Mouse (Mus musculus) stomach, postnatal 0 days (tissue): Measurements from ENCODE around the gene Clcc1. TPM values are rescaled to one million over a fixed set of nuclear protein-coding genes. Genes with fewer than 3 reads are reported as not detected.

ENCODE experiments used
- ATAC-seq: fragments of 200-750 bp; cut with Nextera tagmentation; 2 replicates; pipeline ENCODE4 v1.8.0; 2017; ENCODE audit not compliant: low FRiP score, low TSS enrichment
- DNase-seq: peaks from one replicate; pipeline ENCODE4 v3.0.0-alpha.2; 2016; ENCODE audit warnings: low spot score
- H3K27ac ChIP-seq: fragments of 300-500 bp; sonication (generic); replicated peaks from 2 replicates; pipeline ENCODE4 v1.5.1; 2014; ENCODE audit warnings: mild to moderate bottlenecking, control low read depth
- H3K27me3 ChIP-seq: fragments of 300-500 bp; sonication (generic); 2 replicates; pipeline ENCODE4 v1.6.1; 2014; ENCODE audit warnings: low read length; ENCODE audit not compliant: control insufficient read depth, insufficient read depth
- H3K36me3 ChIP-seq: fragments of 300-500 bp; sonication (generic); 2 replicates; pipeline ENCODE4 v1.6.1; 2014; ENCODE audit warnings: low read length, mixed read lengths; ENCODE audit not compliant: control insufficient read depth, insufficient read depth
- H3K4me1 ChIP-seq: fragments of 300-500 bp; sonication (generic); replicated peaks from 2 replicates; pipeline ENCODE4 v1.6.1; 2014; ENCODE audit warnings: antibody characterized with exemption; ENCODE audit not compliant: control insufficient read depth, insufficient read depth
- H3K4me2 ChIP-seq: fragments of 300-500 bp; sonication (generic); replicated peaks from 2 replicates; pipeline ENCODE4 v1.6.1; 2014; ENCODE audit warnings: low read depth, mild to moderate bottlenecking, control low read depth, moderate library complexity
- H3K4me3 ChIP-seq: fragments of 300-500 bp; sonication (generic); 2 replicates; pipeline ENCODE4 v1.5.1; 2014; ENCODE audit warnings: low read depth, low read length, control low read depth
- H3K9ac ChIP-seq: fragments of 300-500 bp; sonication (generic); 2 replicates; pipeline ENCODE4 v1.6.1; 2014; ENCODE audit warnings: mild to moderate bottlenecking, low read length, control low read depth, mixed read lengths
- H3K9me3 ChIP-seq: fragments of 300-500 bp; sonication (generic); 2 replicates; pipeline ENCODE4 v1.6.1; 2016; ENCODE audit warnings: low read length; ENCODE audit not compliant: control insufficient read depth
- CTCF ChIP-seq: IDR thresholded peaks from 2 replicates; pipeline ENCODE4 v1.5.1; 2016; ENCODE audit warnings: antibody characterized with exemption, low read depth, mild to moderate bottlenecking, moderate library complexity
- EP300 ChIP-seq: optimal IDR thresholded peaks from 2 replicates; pipeline ENCODE3; 2016; ENCODE audit warnings: antibody characterized with exemption
- WGBS: fragments of 180-500 bp; shearing (Covaris S2); extraction: QIAGEN DNeasy Blood & Tissue Kit; methylation state at CpG from one replicate; pipeline ENCODE4 v1.1.7; 2014; 5-methylcytosine and 5-hydroxymethylcytosine counted together
- polyA plus RNA-seq: library from polyadenylated mRNA; unstranded; fragments of >200 nt; fragmentation: Nextera tagmentation; extraction: Ambion mirVana; gene quantifications from 2 replicates; pipeline ENCODE4 v1.2.1, GENCODE M21; 2015

The Clcc1 gene
- polyA plus RNA-seq, result 53.8 and 60.9 TPM in 2 replicates

DNA sequence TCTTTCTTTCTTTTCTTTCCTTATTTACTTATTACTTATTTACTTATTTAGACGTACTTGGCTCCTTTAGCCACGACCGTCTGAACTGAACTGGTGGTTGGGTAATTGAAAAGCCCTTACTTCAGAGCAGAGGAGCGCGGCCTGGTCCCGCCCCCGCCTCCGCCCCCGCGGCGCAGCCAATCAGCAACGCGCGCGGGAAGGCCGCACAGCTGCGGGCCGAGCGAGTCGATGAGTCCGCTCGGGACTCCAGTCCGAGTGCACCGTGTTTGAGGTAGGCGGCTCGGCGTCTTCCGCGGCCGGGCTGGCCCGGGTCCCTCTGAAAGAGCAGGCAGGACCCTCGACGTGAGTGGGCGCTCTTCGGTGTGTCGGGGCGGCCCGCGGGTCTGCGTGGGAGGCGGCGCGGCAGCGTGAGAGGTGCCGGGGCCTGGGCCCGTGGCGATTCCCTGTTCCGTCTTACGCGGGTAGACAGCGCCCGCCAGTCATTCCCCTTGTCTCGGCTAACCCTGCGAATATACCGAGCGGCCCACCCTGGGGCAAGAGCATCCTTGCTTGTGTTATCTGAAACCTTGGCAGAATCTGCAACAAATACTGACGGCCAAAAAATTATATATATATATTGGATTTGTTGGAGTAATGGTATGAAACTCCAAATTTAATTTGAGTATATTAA lies at the start of gene Clcc1:
TSS of gene Clcc1 (plus strand) at position 204 of the 670 bp plus-strand sequence.
- H3K9ac ChIP-seq, result peak within 1 kb of the TSS; percentile 89
- no peaks in the 10 kb centered on the region for H3K4me1 ChIP-seq
- TF ChIP-seq CTCF, result no peak
- TF ChIP-seq EP300, result peak; percentile 9
- no peaks in the 10 kb centered on the region for H3K9me3 ChIP-seq
- WGBS, result under 1% methylated on average over 56 of the region's 57 CpGs
- H3K36me3 ChIP-seq, result no peaks in the 10 kb centered on the region
- H3K4me2 ChIP-seq, result peak within 1 kb of the TSS; percentile 64
- DNase-seq (peak; percentile 96), ATAC-seq (peak; percentile 97)
- peak within 1 kb of the TSS; percentile 90 for H3K4me3 ChIP-seq
- peak within 1 kb of the TSS; percentile 88 for H3K27ac ChIP-seq
- H3K27me3 ChIP-seq, result no peaks in the 10 kb centered on the region

DNA sequence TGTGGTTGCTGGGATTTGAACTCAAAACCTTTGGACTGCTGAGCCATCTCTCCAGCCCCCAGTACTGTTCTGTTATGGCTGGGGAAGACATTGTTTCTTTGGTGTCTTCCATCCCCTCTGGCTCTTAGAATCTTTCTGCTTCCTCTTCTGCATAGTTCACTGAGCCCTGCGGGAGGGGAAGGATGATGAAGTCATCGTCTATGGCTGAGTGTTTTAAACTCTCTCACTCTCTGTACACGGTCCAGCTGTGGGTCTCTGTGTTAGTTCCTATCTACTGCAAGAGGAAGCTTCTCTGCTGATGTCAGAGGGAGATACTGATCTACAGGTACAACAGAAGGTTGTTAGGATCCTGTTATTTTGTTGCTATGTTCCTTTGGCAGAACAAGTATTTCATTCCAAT lies 44.8 kb upstream of the Clcc1 start:
- 43% methylated on average over 3 of the region's 3 CpGs for WGBS
- Histone ChIP-seq H3K27ac (no peak overlapping the region), H3K4me2 (no peak overlapping the region), H3K9ac (no peak overlapping the region), H3K4me3 (no peak overlapping the region), H3K36me3 (no peaks in the 10 kb centered on the region), H3K4me1 (no peaks in the 10 kb centered on the region), H3K27me3 (no peaks in the 10 kb centered on the region), H3K9me3 (no peaks in the 10 kb centered on the region)
- ATAC-seq (no peak), DNase-seq (no peak)
- TF ChIP-seq CTCF (no peak), EP300 (no peak)

DNA sequence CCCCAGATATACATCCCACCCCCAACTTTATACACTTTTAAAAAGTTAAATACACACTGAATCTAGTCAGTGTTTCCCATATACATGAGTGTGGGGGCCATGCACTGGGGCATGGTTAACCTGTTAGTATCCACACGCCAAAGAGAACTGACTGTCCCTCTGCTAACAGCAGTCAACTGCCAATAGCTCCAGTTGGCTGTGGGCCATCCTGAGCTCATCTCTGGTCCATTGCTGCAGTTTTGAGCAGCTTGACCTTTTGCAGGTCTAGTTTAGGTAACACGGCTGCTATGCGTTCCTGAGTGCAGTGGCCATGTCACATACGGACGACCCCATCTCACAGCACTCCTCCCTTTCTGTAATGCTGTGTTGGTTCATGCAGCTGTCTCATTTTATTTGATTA lies 19.0 kb upstream of the Clcc1 start:
- no peak for TF ChIP-seq EP300
- no peak for TF ChIP-seq CTCF
- Histone ChIP-seq H3K4me1 (no peaks in the 10 kb centered on the region), H3K9me3 (no peaks in the 10 kb centered on the region), H3K4me2 (no peak overlapping the region), H3K27me3 (no peaks in the 10 kb centered on the region), H3K27ac (no peak overlapping the region), H3K4me3 (no peak overlapping the region), H3K36me3 (no peaks in the 10 kb centered on the region; the same call in 1 of the 2 replicates), H3K9ac (no peak overlapping the region)
- 74% methylated on average over 5 of the region's 5 CpGs for WGBS
- ATAC-seq (no peak), DNase-seq (no peak)

DNA sequence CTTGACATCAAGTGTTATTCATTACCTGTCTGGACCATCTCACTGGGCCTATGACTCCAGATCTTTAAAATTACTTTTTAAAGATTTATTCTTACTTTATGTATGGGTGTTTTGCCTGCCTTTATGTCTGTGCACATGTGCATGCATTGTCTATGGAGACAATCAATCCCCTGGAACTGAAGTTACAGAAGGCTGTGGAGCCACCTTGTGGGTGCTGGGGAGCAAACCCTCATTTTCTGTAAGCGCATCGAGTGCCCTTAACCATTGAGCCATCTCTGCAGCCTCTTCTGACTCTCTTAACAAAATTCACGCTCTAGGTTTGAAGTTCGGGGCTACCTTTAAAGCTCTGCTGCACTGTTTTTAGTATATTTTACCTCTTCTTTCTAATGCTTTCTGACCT lies 14.3 kb upstream of the Clcc1 start:
- Histone ChIP-seq H3K27me3 (no peaks in the 10 kb centered on the region), H3K4me1 (no peaks in the 10 kb centered on the region), H3K9ac (no peak overlapping the region), H3K4me3 (no peak overlapping the region), H3K36me3 (0 out of 2 replicates have a peak, but pooled peaks cover 2% of the 10 kb centered on the region), H3K27ac (no peak overlapping the region), H3K9me3 (no peaks in the 10 kb centered on the region), H3K4me2 (no peak overlapping the region)
- ATAC-seq (no peak), DNase-seq (no peak)
- WGBS, result 68% methylated on average over 4 of the region's 4 CpGs
- TF ChIP-seq EP300, result no peak
- peak; percentile 64 for TF ChIP-seq CTCF

DNA sequence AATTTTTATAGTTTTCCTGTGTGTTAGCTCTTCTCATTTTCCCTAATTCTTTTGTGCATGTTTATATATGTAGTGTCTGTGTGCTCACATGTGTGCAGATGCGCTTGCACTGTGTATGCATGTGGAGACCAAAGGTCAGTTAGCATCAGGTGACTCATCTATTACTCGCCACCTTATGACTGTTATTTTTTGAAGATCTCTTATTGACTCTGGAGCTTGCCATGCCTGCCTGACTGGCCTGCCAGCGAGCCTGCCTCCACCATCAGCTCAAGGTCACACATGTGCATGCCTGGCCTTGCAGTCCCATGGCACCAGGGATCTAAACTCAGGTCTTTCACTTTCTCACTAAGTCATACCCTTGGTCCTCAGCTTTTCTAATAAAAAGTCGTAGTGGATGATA lies 12.7 kb upstream of the Clcc1 start:
- Histone ChIP-seq H3K4me2 (no peak overlapping the region), H3K4me3 (no peak overlapping the region), H3K9me3 (no peaks in the 10 kb centered on the region), H3K36me3 (0 out of 2 replicates have a peak, but pooled peaks cover 4% of the 10 kb centered on the region), H3K27me3 (no peaks in the 10 kb centered on the region), H3K27ac (no peak overlapping the region), H3K4me1 (no peaks in the 10 kb centered on the region), H3K9ac (no peak overlapping the region)
- peak; percentile 82 for ATAC-seq
- no peak for TF ChIP-seq EP300
- peak; percentile 27 for DNase-seq
- WGBS, result 62% methylated on average over 4 of the region's 4 CpGs

DNA sequence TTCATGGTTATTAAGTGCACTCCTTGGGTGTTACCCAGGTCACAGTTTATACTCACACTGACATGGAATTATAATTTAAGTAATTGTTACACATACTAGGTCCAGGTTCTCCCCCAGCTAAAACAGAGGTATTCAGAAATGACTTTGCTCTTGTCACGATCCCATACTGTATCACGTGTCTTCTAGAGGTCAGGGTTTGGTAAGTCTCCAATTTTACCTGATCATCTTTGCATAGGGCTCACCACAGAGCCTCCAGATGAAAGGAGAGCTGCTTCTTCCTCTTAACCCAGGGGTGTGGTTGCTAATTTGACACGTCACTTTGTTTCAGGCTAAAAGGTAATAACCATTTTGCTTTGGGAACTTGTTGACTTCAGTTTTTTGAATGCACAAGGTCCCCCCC lies 8.9 kb upstream of the Clcc1 start:
- 0 out of 2 replicates have a peak, but pooled peaks cover 4% of the 10 kb centered on the region for H3K36me3 ChIP-seq
- 92% methylated on average over 3 of the region's 3 CpGs for WGBS
- TF ChIP-seq EP300, result no peak
- TF ChIP-seq CTCF, result no peak
- no peak overlapping the region for H3K4me3 ChIP-seq
- ATAC-seq (no peak), DNase-seq (no peak)
- H3K27ac ChIP-seq, result no peak overlapping the region
- H3K27me3 ChIP-seq, result no peaks in the 10 kb centered on the region
- no peak overlapping the region for H3K9ac ChIP-seq
- no peaks in the 10 kb centered on the region for H3K9me3 ChIP-seq
- no peaks in the 10 kb centered on the region for H3K4me1 ChIP-seq
- H3K4me2 ChIP-seq, result no peak overlapping the region
